Mouse (Mus musculus): ENCODE results near the gene Acoxl.

Gene Acoxl

DNA sequence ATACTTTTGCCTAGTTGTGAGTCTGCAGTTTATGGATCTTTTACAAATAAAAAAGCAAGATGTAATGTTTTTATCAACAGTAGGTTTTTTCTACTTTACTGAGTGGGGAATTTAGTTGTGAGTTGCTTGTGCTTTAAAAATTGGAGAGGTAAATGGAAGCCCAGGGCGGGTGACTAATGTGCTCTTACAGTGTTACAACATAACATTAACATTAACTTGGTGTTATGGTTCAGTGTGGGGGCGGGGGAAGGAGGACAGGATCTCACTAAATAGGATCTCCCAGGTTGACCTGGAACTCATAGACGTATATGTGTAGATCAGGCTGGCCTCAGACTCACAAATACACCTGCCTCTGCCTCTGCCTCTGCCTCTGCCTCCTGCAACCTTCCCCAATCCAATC lies 306.8 kb downstream of the Acoxl start:
- DNase-seq (ENCODE audit: low spot score) = no peak

DNA sequence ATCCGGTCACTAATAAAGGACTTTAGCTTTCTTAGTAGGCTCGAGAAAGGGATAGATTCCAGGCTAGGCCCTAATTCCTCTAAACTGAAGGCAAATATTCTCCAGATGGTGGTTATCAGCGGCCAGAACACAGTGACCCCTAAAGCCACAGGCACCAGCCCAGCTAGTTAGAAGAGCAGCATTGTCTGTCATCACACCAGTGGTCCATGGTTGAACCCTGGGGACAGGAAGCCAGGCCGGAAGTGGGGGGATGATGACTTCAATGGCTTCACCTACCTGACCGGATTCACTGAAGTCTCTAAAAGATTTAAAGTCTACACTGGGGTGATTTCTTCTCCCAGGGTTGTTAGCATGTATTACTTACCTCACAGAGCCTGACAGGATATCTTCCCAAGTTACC lies 310.9 kb downstream of the Acoxl start:
- DNase-seq (ENCODE audit: low spot score) = no peak

DNA sequence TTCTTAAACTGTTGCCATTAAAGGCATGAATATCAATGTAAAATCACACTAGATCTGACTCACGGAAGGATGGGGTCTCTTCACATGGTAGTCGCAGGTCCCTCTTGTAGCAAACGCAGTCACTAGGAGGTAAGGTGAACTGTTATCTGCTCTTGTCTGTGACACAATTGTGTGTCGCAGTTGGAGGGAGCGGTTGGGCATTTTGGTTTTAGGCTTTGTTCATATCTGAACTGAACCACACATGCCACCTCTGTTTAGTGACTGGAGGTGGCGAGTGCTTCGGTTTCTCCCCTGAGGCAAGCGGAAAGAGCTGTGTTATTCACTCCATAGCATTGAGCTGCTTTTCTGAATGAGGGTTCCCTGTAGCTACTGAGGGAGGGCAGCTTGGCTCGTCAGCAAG lies 313.5 kb downstream of the Acoxl start:
- no peak for DNase-seq (ENCODE audit: low spot score)

DNA sequence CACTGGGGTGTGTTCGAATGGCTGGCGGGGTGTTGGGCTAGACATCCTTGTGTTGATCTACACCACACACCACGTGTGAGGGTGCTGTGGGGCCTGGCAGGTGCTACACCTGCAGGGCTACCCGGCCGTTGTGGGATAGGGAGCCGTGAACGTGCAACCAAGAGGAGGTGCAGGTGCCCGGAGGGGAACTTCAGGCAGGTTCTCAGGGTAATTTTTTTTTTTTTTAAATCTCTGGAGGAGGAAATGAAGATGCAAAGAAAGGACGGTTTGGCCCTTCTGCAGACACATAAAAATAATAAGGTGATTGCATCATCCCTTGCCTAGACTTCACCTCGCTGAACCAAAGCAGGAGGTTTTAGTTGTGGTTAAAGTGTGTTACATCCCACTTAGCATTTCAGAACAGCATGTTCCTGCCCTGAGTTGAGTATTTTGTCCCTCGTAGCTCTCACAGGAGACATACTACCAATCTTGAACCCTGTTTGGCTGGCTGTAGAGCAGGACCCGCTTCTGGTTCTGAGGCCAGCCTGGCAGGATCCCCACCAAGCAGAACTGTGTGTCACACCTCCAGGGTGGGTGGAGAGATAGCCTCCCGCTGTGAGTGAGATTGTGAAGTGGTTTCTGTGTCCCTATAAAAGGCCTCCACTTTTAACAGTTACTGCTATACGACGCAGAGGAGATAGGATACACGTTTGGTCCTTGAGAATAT lies 314.3 kb downstream of the Acoxl start:
- no peak for DNase-seq (ENCODE audit: low spot score)

DNA sequence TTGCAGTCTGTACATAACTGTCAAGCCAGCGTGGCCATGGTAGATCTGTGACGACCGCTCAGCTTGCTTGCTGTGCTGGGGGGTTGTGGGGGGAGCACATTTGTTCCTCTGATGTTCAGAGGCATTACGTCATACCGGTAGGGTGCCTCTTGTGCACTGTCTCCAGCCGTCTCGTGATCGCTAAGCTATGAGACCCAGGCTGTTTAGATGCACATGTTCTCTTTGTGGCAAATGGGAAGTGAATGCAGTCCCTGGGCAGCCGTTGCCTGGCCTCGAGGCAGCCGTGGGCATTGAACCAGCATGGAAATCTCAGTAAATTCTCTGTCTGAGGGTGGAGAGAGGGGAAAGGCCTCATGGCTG lies 314.9 kb downstream of the Acoxl start:
- DNase-seq (ENCODE audit: low spot score) = no peak

DNA sequence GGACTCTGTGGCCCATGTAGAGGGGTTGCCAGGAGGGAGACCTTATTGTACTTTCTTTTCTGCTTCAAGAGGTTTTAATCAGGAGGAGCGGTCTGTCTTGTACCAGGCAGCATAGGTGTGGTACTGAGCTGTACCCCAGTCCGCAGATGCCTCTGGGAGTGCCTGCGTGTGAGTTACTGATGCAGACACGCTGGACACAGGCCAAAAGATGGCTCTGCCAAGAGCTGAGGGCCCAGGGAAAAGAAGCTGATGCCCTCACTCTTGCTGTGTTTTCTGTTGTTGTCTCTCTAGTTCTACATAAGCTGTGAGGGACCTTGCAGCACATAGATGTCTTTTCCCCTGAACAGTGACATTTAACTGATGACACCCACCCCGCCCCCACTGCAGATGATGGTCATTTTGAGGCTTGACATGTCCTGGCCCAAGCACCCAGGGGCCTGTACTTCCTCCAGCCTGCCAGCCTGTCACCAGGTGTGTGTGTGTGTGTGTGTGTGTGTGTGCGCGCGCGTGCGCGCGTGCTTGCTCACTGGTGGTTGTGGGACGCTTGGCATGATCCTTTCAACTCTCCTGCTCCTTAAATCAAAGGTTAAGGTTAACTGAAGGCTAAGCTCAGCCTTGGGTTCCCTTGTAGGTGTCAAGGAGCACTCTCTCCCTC lies 316.9 kb downstream of the Acoxl start:
- no peak for DNase-seq (ENCODE audit: low spot score)

DNA sequence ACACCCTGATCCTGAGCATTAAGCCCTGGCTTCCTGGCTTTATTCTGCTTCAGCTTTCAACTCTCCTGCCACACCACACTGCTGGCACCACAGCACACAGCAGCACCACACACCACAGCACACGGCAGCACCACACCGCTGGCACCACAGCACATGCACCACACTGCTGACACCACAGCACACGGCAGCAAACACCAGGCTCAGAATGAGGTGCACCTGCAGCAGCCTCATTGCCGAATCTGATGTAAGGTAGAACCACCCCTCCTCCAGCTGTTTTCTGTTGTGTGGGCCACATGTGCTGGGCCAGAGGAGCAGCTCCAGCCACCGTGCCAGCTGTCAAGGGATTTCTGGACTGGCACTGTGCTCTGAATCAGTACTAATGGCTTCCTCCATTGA lies 317.4 kb downstream of the Acoxl start:
- DNase-seq (ENCODE audit: low spot score) = no peak

DNA sequence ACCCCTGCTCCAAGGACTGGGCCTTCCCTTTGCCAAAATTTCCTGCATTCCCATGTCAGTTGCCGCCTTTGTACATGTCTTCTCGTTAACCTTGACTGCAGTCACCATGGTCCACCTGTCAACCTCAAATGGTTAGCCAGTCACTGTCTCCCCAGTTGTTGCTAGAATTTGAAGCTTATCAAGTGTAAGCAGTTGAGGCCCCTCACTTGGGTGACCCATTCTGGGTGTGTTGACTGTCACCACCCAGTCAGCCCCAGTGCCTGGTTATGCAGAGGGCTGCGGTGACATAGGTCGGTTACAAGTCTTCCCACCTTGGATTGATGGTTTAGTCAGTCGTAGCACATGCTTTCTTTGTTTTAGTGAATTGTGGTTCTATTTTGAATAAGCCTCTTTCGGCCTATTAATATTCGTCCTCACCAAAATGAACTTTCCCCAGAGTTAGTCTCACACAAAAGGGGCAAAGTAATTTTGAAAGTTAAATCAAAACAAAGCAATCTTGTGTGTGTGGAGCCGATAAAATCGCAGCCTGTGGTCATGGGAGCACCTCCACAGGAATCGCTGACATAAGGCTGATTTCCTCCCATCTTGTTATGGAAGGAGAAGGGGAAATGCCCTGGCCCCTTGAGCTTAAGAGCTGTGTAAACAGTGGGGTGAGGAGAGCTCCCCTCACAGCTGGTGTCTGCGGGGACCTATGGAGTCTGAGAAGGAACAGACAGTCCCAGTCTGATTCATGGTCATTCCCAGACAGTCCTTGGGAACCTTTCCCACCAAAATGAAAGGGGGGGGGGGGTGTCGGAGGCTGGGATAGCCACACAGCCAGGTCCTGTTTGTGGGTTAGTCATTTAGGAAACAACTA lies 318.1 kb downstream of the Acoxl start:
- no peak for DNase-seq (ENCODE audit: low spot score)

DNA sequence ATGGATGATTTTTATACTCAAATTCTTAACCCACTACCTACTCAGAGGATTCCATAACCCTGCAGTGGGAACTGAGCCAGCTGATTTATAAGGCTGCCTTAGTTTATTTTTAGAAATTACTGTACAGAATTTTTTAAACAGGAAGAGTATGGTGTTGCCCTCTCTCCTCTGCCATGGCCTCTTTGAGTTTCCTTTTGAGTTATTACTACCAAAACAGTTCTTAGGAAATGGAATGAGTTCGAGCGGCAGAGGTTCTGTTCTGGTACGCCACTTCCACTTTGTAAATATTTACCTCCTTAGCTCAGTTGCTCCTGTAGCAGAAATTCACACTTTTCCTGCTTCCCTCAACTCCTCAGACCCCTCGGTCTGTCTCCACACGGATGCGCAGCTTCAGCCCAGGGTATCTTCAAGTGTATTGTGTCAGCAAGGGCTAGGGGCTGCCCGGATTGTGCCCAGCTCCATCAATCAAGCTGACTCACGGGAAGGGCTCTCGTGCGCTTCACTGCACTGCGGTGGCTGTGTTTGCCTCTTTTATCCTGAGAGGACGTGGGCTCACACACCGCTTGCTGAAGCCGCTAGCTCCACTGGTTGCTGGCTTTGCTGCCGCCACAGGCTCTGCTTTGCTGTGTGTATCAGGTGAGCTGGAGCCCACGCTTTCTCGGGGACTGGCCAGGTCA lies 320.2 kb downstream of the Acoxl start:
- DNase-seq (ENCODE audit: low spot score) = no peak

DNA sequence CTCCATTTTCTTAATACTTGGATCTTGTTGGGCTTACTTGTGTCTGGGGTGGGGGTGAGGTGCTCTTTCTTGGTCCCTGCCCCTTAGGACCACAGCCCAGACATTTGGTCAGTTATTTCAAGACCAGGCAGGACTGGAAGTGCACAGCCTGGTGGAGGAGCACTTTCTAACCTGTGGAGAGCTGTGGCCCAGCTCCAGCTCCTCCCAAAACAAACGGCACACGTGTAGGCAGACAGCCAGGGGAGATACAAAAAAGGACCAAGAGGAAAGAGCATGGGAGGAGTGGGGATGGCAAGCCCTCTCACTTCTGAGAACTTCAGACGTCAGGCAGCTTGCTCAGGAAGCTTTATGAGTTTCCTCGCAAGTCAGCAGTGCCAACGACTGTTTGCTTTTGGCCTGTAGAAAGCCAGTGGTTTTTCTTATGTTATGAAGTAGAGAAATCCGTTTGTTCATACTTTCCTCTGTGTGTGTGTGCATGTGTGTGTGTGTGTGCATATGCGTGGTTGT lies 321.0 kb downstream of the Acoxl start:
- no peak for DNase-seq (ENCODE audit: low spot score)

DNA sequence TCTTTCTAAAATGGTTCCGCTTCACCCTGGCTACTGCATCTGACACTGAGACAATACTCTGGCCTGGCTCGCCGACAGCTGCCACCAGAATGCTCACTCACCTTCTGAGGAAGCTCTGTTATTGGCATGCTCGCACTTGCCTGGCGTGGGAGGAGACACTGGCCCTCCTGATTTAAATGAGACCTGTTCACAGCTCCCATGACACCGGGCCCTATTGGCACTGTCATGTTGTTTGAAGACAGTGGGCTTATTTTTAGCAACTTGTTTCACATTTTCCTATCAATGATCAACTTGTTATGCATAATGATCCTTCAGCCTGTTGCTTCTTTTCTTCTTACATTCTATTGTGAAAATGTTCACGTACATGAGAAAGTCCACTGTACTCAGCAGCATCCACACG lies 324.5 kb downstream of the Acoxl start:
- no peak for DNase-seq (ENCODE audit: low spot score)

DNA sequence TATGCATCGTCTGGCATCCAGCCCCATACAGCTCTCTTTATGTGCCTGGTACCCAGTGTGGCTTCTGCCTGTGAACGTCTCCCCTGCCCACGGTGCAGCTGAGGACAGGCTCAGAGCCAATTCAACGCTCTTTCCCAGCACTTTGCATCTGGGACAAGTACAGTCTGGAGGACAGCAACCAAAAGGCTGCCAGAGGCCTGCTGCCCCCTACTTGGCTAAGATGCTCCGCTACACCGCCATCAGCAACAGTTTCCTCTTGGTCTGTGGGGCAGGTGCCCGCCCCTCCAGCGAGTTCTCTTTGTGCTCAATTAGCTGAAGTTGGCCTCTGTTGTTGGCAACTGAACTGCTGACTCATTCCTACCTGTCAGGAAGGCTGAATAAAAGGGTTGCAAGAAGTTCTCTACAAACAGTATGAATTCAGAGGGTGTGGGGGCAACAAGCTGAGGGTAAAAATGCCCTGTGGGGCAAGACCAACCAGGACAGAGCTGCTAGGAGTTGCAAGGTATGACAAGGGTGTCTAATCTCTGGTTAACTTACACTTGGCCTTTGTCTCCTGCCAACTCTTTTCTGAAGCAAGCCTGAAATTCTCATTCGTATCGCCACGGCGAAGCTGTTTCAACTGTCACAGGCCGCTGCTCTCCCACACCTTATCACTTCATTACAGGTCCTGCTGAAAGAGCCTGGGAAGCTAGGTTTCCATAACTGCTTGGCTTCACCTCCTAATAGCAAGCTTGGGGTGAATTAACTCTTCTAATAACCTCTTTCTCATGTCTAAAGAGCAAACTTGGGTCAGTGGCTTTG lies 328.1 kb downstream of the Acoxl start:
- DNase-seq (ENCODE audit: low spot score) = no peak

DNA sequence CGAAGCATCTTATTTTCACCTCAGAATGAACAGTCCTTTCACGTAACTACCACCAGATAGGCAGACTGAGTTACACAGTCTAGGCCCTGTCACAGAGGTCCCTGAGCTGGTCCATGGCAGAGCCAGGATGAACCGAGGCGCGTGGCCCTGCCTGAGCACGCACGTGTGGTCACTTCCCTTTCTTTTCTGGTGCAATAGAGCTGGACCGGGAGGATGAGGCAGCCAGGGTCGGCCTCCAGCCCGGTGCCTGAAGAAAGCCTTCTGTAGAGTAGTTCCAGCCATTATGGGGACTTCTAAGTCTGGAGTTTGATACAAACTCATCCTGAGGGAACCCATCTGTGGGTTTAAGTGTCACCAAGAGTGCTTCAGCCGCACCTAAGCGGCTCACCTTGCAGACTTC lies 329.3 kb downstream of the Acoxl start:
- no peak for DNase-seq (ENCODE audit: low spot score)

DNA sequence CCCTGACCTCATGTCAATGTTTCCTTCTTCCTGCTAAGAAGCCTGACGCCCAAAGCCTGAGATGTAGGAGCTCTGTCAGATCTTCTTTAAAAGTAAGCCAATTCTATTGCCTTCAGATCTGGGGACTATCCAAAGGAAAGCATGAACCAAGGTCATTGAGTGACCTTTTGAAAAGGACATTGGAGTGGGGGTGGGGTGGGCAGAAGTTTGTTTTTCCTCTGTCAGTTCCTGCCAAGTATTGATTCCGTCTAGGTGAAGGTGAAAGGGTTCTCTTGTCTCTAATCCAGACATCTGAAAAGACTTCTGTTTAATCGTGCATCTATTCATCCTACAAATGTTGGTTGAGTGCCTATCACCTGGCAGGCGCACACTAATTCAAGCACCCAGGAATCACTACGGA lies 330.8 kb downstream of the Acoxl start:
- no peak for DNase-seq (ENCODE audit: low spot score)

DNA sequence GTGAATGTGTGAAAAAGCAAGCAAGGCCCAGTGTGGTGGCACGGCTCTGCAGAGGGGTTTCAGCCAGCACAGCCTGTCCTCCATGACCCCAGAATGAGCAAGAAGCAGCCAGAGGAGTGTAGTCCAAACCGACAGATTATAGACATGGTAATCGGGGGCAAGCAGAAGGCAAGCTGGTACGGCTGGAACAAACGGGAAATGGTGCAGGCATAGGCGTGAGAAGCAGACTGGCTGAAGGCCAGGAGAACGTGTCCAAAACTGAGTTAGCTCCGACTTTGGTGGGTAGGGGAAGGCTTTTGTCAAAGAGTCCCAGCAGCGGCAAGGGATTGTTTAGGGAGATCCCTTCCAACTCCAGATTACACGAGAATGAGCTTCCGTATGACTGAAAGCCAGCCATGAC lies 331.3 kb downstream of the Acoxl start:
- no peak for DNase-seq (ENCODE audit: low spot score)

DNA sequence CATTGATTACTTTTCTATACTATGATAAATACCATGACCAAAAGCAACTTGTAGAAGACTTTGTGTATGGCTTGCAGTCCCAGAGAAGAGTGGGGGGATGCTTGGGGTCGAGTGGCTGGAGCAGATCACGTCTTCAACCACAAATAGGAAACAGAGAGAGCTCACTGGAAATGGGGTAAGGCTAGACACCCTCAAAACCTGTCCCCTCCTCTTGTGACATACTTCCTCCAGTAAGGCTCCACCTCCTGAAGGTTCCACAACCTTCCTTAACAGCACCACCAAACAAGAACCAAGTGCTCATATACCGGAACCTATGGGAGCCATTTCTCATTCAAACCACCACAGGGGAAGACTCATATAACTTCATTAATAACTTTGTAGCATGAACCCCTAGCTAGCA lies 331.9 kb downstream of the Acoxl start:
- no peak for DNase-seq (ENCODE audit: low spot score)

DNA sequence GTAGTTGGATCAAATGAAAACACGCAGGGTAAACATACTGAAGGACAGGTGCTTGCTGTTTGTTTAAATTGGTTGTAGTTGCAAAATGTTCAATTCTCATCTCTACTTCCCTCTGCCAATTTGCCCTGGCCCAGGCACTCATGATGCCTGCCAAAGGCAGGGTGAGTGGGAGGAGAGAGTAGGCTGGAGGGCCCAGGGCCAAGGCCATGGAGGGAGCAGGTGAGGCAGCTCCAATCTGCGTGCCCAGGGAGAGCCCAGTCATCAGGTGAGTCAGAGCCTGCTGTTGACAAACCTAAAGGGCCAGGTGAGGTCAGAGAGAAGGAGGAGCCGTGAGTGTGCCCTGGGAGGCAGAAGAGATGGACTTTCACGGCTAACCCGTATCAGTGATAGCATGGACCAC lies 333.6 kb downstream of the Acoxl start:
- no peak for DNase-seq (ENCODE audit: low spot score)

Data from testis, postnatal 10 days (tissue).